Mouse (Mus musculus): ENCODE measurements around the gene F11. TPM values are rescaled to one million over a fixed set of nuclear protein-coding genes. Genes with fewer than 3 reads are reported as not detected.

F11 gene
- polyA plus RNA-seq, 1 experiment from 2014 or later = not detected

DNA sequence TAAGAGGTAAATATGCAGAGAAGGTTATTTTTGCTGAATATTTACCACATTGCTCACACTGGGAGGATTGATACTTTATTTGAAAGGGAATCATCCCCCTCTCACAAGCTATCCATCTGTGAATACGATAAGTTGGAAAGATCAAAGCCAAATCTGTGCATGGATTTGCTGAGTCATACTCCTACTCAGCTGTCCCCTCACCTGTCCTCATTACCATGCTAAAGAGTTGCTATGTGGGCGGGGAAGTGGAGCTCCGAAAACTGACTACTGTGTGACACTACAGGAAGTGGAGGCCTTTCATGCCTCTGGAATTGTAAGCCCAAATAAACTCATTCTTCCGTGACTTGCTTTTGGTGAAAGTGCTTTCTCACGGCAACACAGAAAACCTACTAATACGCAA, 26.6 kb downstream of the F11 start:
- no peak for ATAC-seq (replicated peaks; ENCODE audit: low FRiP score)
- H3K9ac ChIP-seq (ENCODE audit: low read length) = no peak overlapping the region

DNA sequence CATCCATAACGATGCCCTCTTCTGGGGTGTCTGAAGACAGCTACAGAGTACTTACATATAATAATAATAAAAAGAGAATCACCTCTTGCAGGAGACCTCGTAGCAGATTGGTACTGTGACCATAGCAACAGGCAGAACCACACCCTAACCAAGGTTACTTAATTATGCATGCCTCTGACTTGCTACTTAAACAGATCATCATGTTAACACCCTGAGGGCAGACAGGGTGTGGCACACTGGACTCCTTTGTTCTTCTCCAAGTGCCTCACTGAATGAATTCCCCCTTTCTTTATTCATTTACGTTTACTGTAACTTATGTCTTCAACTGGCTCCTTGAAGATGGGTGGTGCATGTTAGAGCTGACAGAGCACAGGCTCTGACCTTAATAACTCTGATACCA, 28.6 kb downstream of the F11 start:
- 80% methylated on average over 3 of the region's 3 CpGs for WGBS
- Histone ChIP-seq H3K4me3 (ENCODE audit: low read depth, low read length) (no peak overlapping the region), H3K36me3 (ENCODE audit: control insufficient read depth, insufficient read depth, low read length) (no peaks in the 10 kb centered on the region), H3K4me1 (replicated peaks; ENCODE audit: control insufficient read depth, insufficient read depth, low read length) (no peaks in the 10 kb centered on the region), H3K27me3 (ENCODE audit: control insufficient read depth, insufficient read depth, low read length) (no peaks in the 10 kb centered on the region), H3K9ac (ENCODE audit: low read length) (no peak overlapping the region), H3K27ac (ENCODE audit: low read depth, low read length) (no peak overlapping the region), H3K4me2 (ENCODE audit: low read depth, low read length, severe bottlenecking) (no peak overlapping the region), H3K9me3 (ENCODE audit: control insufficient read depth, low read length) (no peaks in the 10 kb centered on the region)
- ATAC-seq (replicated peaks; ENCODE audit: low FRiP score) (no peak), DNase-seq (ENCODE audit: low spot score) (no peak)

More for the DNA sequence above, 26.6 kb downstream of the F11 start:
- no peak overlapping the region for H3K27ac ChIP-seq (ENCODE audit: low read depth, low read length)
- H3K9me3 ChIP-seq (ENCODE audit: control insufficient read depth, low read length) = no peaks in the 10 kb centered on the region
- no peaks in the 10 kb centered on the region for H3K27me3 ChIP-seq (ENCODE audit: control insufficient read depth, insufficient read depth, low read length)
- H3K36me3 ChIP-seq (ENCODE audit: control insufficient read depth, insufficient read depth, low read length) = no peaks in the 10 kb centered on the region
- WGBS = 88% methylated on average over 6 of the region's 6 CpGs
- no peak for DNase-seq (ENCODE audit: low spot score)
- no peak overlapping the region for H3K4me2 ChIP-seq (ENCODE audit: low read depth, low read length, severe bottlenecking)
- no peak overlapping the region for H3K4me3 ChIP-seq (ENCODE audit: low read depth, low read length)
- no peaks in the 10 kb centered on the region for H3K4me1 ChIP-seq (replicated peaks; ENCODE audit: control insufficient read depth, insufficient read depth, low read length)

- ATAC-seq (replicated peaks; ENCODE audit: low FRiP score) = no peak
- H3K9me3 ChIP-seq (ENCODE audit: control insufficient read depth, low read length) = no peaks in the 10 kb centered on the region
- DNase-seq (ENCODE audit: low spot score) = no peak
- no peaks in the 10 kb centered on the region for H3K4me1 ChIP-seq (replicated peaks; ENCODE audit: control insufficient read depth, insufficient read depth, low read length)
- no peak overlapping the region for H3K9ac ChIP-seq (ENCODE audit: low read length)
- H3K36me3 ChIP-seq (ENCODE audit: control insufficient read depth, insufficient read depth, low read length) = no peaks in the 10 kb centered on the region
- 51% methylated on average over 6 of the region's 6 CpGs for whole genome bisulfite sequencing
- H3K4me2 ChIP-seq (ENCODE audit: low read depth, low read length, severe bottlenecking) = no peak overlapping the region
- no peaks in the 10 kb centered on the region for H3K27me3 ChIP-seq (ENCODE audit: control insufficient read depth, insufficient read depth, low read length)
- no peak overlapping the region for H3K4me3 ChIP-seq (ENCODE audit: low read depth, low read length)
- no peak overlapping the region for H3K27ac ChIP-seq (ENCODE audit: low read depth, low read length)
These were observed 59.4 kb downstream of the F11 start for GRCm38 (mm10) chr8:45202476-45202875.

DNA sequence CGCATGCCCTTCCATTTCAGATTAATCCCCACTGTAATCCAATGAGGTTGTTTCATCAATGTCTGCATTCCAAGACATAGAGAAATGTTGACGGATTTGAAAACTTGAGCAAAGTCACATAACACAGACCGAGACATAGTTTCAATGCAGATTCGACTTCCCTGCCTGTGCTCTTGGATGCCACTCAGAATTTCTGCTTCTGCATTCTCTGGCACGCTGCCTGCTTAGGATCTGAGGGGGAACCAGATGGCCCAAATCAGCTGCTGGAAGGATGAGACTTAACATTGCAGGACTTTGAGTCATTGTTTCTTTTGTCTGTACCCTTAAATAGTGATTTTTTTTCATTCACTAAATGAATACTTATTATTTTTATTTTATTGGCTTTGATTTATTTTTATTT, 60.2 kb downstream of the F11 start:
- 90% methylated on average over 5 of the region's 5 CpGs for WGBS
- no peak overlapping the region for H3K4me2 ChIP-seq (ENCODE audit: low read depth, low read length, severe bottlenecking)
- no peak overlapping the region for H3K27ac ChIP-seq (ENCODE audit: low read depth, low read length)
- ATAC-seq (replicated peaks; ENCODE audit: low FRiP score) (no peak), DNase-seq (ENCODE audit: low spot score) (no peak)
- H3K27me3 ChIP-seq (ENCODE audit: control insufficient read depth, insufficient read depth, low read length) = no peaks in the 10 kb centered on the region
- H3K4me3 ChIP-seq (ENCODE audit: low read depth, low read length) = no peak overlapping the region
- no peaks in the 10 kb centered on the region for H3K9me3 ChIP-seq (ENCODE audit: control insufficient read depth, low read length)
- no peaks in the 10 kb centered on the region for H3K36me3 ChIP-seq (ENCODE audit: control insufficient read depth, insufficient read depth, low read length)
- no peaks in the 10 kb centered on the region for H3K4me1 ChIP-seq (replicated peaks; ENCODE audit: control insufficient read depth, insufficient read depth, low read length)
- H3K9ac ChIP-seq (ENCODE audit: low read length) = no peak overlapping the region

- DNase-seq (ENCODE audit: low spot score) = no peak
- Histone ChIP-seq H3K9ac (ENCODE audit: low read length) (no peak overlapping the region), H3K27ac (ENCODE audit: low read depth, low read length) (no peak overlapping the region), H3K9me3 (ENCODE audit: control insufficient read depth, low read length) (no peaks in the 10 kb centered on the region), H3K4me1 (replicated peaks; ENCODE audit: control insufficient read depth, insufficient read depth, low read length) (no peaks in the 10 kb centered on the region), H3K36me3 (ENCODE audit: control insufficient read depth, insufficient read depth, low read length) (no peaks in the 10 kb centered on the region), H3K27me3 (ENCODE audit: control insufficient read depth, insufficient read depth, low read length) (no peaks in the 10 kb centered on the region), H3K4me3 (ENCODE audit: low read depth, low read length) (no peak overlapping the region), H3K4me2 (ENCODE audit: low read depth, low read length, severe bottlenecking) (no peak overlapping the region)
- 86% methylated on average over 5 of the region's 5 CpGs for WGBS
- no peak for ATAC-seq (replicated peaks; ENCODE audit: low FRiP score)
These were observed 64.5 kb downstream of the F11 start for GRCm38 (mm10) chr8:45197294-45197693.

GRCm38 (mm10) chr8:45195954-45196526, 65.8 kb downstream of the F11 start:
- no peaks in the 10 kb centered on the region for H3K27me3 ChIP-seq (ENCODE audit: control insufficient read depth, insufficient read depth, low read length)
- 81% methylated on average over 8 of the region's 8 CpGs for WGBS
- no peak overlapping the region for H3K27ac ChIP-seq (ENCODE audit: low read depth, low read length)
- no peak overlapping the region for H3K9ac ChIP-seq (ENCODE audit: low read length)
- H3K36me3 ChIP-seq (ENCODE audit: control insufficient read depth, insufficient read depth, low read length) = no peaks in the 10 kb centered on the region
- no peaks in the 10 kb centered on the region for H3K4me1 ChIP-seq (replicated peaks; ENCODE audit: control insufficient read depth, insufficient read depth, low read length)
- ATAC-seq (replicated peaks; ENCODE audit: low FRiP score) (no peak), DNase-seq (ENCODE audit: low spot score) (no peak)
- H3K4me3 ChIP-seq (ENCODE audit: low read depth, low read length) = no peak overlapping the region
- no peak overlapping the region for H3K4me2 ChIP-seq (ENCODE audit: low read depth, low read length, severe bottlenecking)
- no peaks in the 10 kb centered on the region for H3K9me3 ChIP-seq (ENCODE audit: control insufficient read depth, low read length)

Other genes starting within 250 kb of the F11 start
- gene Mtnr1a, start 192.9 kb downstream of the F11 start, polyA plus RNA-seq (2014; fragmentation: Nextera tagmentation; extraction: Ambion mirVana) = 0.17 and 0.20 TPM in 2 replicates
- not detected in 2 replicates for gene Klkb1, start 32.8 kb upstream of the F11 start, polyA plus RNA-seq (2014; fragmentation: Nextera tagmentation; extraction: Ambion mirVana)
- gene Gm45753, start 46.4 kb upstream of the F11 start, polyA plus RNA-seq (2014; fragmentation: Nextera tagmentation; extraction: Ambion mirVana) = not detected in 2 replicates
- 0.69 and 1.6 TPM in 2 replicates for gene Cyp4v3, start 71.2 kb upstream of the F11 start, polyA plus RNA-seq (2014; fragmentation: Nextera tagmentation; extraction: Ambion mirVana)
- gene Fam149a, start 120.3 kb upstream of the F11 start, polyA plus RNA-seq (2014; fragmentation: Nextera tagmentation; extraction: Ambion mirVana) = 9.5 and 10.0 TPM in 2 replicates
- 0.86 and 1.3 TPM in 2 replicates for gene Tlr3, start 149.0 kb upstream of the F11 start, polyA plus RNA-seq (2014; fragmentation: Nextera tagmentation; extraction: Ambion mirVana)
- gene Sorbs2, start 245.8 kb upstream of the F11 start, polyA plus RNA-seq (2014; fragmentation: Nextera tagmentation; extraction: Ambion mirVana) = 78.7 and 83.0 TPM in 2 replicates